Mouse (Mus musculus): Measurements from ENCODE around the gene Gm28778. TPM values are rescaled to one million over a fixed set of nuclear protein-coding genes. Genes with fewer than 3 reads are reported as not detected.
A peak's percentile ranks its signal among the peaks of the same experiment; 100 is the strongest.
"Not testable (repeated sequence)": the region's sequence is repeated elsewhere in the genome, so short reads cannot be mapped to it uniquely, and the experiment has no call there.

The Gm28778 gene
- polyA plus RNA-seq (2014; fragmentation: Nextera tagmentation; extraction: Ambion mirVana): not detected in 2 replicates

DNA sequence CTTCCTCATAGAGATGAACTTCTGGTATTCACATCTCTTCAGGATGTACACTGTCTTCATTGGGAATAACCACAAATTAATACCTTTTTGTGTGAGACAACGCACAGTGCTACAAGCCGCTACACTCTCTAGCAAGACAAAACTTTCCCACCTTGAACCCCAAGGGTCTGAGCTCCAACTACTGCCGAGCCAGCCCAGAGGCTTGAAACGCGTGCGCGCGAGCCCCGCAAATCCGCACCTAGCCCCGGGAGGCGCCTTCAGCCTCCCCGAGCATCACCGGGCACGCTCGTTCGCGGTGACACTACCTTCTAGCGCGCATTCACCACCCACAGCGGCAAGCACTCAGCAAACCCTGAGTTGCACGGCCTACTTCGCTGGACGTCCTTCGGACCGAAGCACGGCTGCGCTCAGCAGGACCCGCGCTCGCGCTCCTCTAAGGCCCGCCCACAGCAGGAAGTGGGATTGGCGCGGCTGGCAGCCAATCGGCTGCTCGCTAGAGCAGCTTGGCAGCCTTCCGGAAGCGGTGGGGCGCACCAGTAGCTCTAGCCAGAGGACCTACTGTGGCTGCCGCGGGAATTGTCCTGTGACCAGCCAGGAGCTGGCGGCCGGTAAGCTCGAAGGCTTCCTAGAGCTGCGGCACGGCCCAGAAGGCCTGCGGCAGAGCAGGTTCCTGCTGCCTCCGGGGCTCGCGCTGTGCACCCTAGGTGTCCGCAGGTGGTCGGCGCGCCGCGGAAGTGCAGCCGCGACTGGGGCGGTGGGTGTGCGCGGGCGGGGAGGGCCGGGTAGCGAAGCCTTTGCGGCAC is at the start of gene Gm28778, which contains the start of the genes Pms1 and Ormdl1:
Gm28778 (plus strand) TSS at position 531 of the 803 bp plus-strand sequence.
Pms1 (minus strand) TSS at position 438 of the 803 bp plus-strand sequence.
Ormdl1 (plus strand) TSS at position 515 of the 803 bp plus-strand sequence.
- ATAC-seq (replicated peaks; ENCODE audit: insufficient number of reproducible peaks, low FRiP score, low TSS enrichment, low read depth): peak; percentile 99
- no peaks in the 10 kb centered on the region for H3K36me3 ChIP-seq (replicated peaks; ENCODE audit: control insufficient read depth, insufficient read depth, low read depth, low read length)

GRCm38 (mm10) chr1:53264958-53265612 is 31.8 kb upstream of the Gm28778 start:
- not testable (repeated sequence) for H3K4me3 ChIP-seq (ENCODE audit: low read depth, low read length); H3K4me2 ChIP-seq (ENCODE audit: low read depth, low read length); H3K4me1 ChIP-seq (ENCODE audit: control insufficient read depth, insufficient read depth, low read length); DNase-seq (ENCODE audit: low spot score); H3K27me3 ChIP-seq (ENCODE audit: control insufficient read depth, insufficient read depth, low read length); ATAC-seq (replicated peaks; ENCODE audit: insufficient number of reproducible peaks, low FRiP score, low TSS enrichment, low read depth); H3K27ac ChIP-seq (replicated peaks; ENCODE audit: low read depth, low read length); H3K36me3 ChIP-seq (replicated peaks; ENCODE audit: control insufficient read depth, insufficient read depth, low read depth, low read length); H3K9ac ChIP-seq (replicated peaks; ENCODE audit: low read length); H3K9me3 ChIP-seq (replicated peaks; ENCODE audit: control insufficient read depth, low read length)

More for the DNA sequence above, at the start of gene Gm28778, which contains the start of the genes Pms1 and Ormdl1:
- Histone ChIP-seq H3K4me1 (ENCODE audit: control insufficient read depth, insufficient read depth, low read length) (no peaks in the 10 kb centered on the region), H3K9me3 (replicated peaks; ENCODE audit: control insufficient read depth, low read length) (no peaks in the 10 kb centered on the region), H3K27me3 (ENCODE audit: control insufficient read depth, insufficient read depth, low read length) (no peaks in the 10 kb centered on the region), H3K4me3 (ENCODE audit: low read depth, low read length) (peak within 1 kb of the TSS; percentile 66), H3K9ac (replicated peaks; ENCODE audit: low read length) (peak within 1 kb of the TSS; percentile 77), H3K27ac (replicated peaks; ENCODE audit: low read depth, low read length) (peak within 1 kb of the TSS; percentile 66; the same call in 1 of the 2 replicates), H3K4me2 (ENCODE audit: low read depth, low read length) (peak within 1 kb of the TSS; percentile 50)
- WGBS: under 1% methylated on average over 66 of the region's 66 CpGs
- DNase-seq (ENCODE audit: low spot score): peak; percentile 95

- Histone ChIP-seq H3K4me1 (ENCODE audit: control insufficient read depth, insufficient read depth, low read length) (no peaks in the 10 kb centered on the region), H3K4me3 (ENCODE audit: low read depth, low read length) (no peak overlapping the region), H3K9ac (replicated peaks; ENCODE audit: low read length) (no peak overlapping the region), H3K27me3 (ENCODE audit: control insufficient read depth, insufficient read depth, low read length) (no peaks in the 10 kb centered on the region), H3K9me3 (replicated peaks; ENCODE audit: control insufficient read depth, low read length) (no peaks in the 10 kb centered on the region), H3K4me2 (ENCODE audit: low read depth, low read length) (no peak overlapping the region), H3K36me3 (replicated peaks; ENCODE audit: control insufficient read depth, insufficient read depth, low read depth, low read length) (no peaks in the 10 kb centered on the region), H3K27ac (replicated peaks; ENCODE audit: low read depth, low read length) (no peak overlapping the region)
- DNase-seq (ENCODE audit: low spot score) (no peak), ATAC-seq (replicated peaks; ENCODE audit: insufficient number of reproducible peaks, low FRiP score, low TSS enrichment, low read depth) (no peak)
- 89% methylated on average over 3 of the region's 3 CpGs for WGBS
Measured at GRCm38 (mm10) chr1:53269901-53270300, 27.0 kb upstream of the Gm28778 start.

GRCm38 (mm10) chr1:53272646-53273045 is 24.3 kb upstream of the Gm28778 start:
- no peak overlapping the region for H3K9ac ChIP-seq (replicated peaks; ENCODE audit: low read length)
- no peak overlapping the region for H3K27ac ChIP-seq (replicated peaks; ENCODE audit: low read depth, low read length)
- no peak for ATAC-seq (replicated peaks; ENCODE audit: insufficient number of reproducible peaks, low FRiP score, low TSS enrichment, low read depth)
- DNase-seq (ENCODE audit: low spot score): peak; percentile 12
- H3K27me3 ChIP-seq (ENCODE audit: control insufficient read depth, insufficient read depth, low read length): no peaks in the 10 kb centered on the region
- H3K4me1 ChIP-seq (ENCODE audit: control insufficient read depth, insufficient read depth, low read length): no peaks in the 10 kb centered on the region
- no peaks in the 10 kb centered on the region for H3K9me3 ChIP-seq (replicated peaks; ENCODE audit: control insufficient read depth, low read length)
- no peaks in the 10 kb centered on the region for H3K36me3 ChIP-seq (replicated peaks; ENCODE audit: control insufficient read depth, insufficient read depth, low read depth, low read length)
- no peak overlapping the region for H3K4me3 ChIP-seq (ENCODE audit: low read depth, low read length)
- H3K4me2 ChIP-seq (ENCODE audit: low read depth, low read length): no peak overlapping the region

- H3K9me3 ChIP-seq (replicated peaks; ENCODE audit: control insufficient read depth, low read length): no peaks in the 10 kb centered on the region
- no peak overlapping the region for H3K4me3 ChIP-seq (ENCODE audit: low read depth, low read length)
- no peak overlapping the region for H3K4me2 ChIP-seq (ENCODE audit: low read depth, low read length)
- H3K4me1 ChIP-seq (ENCODE audit: control insufficient read depth, insufficient read depth, low read length): no peaks in the 10 kb centered on the region
- DNase-seq (ENCODE audit: low spot score) (no peak), ATAC-seq (replicated peaks; ENCODE audit: insufficient number of reproducible peaks, low FRiP score, low TSS enrichment, low read depth) (no peak)
- no peaks in the 10 kb centered on the region for H3K27me3 ChIP-seq (ENCODE audit: control insufficient read depth, insufficient read depth, low read length)
- no peak overlapping the region for H3K27ac ChIP-seq (replicated peaks; ENCODE audit: low read depth, low read length)
- 85% methylated on average over 3 of the region's 3 CpGs for WGBS
- no peak overlapping the region for H3K9ac ChIP-seq (replicated peaks; ENCODE audit: low read length)
- H3K36me3 ChIP-seq (replicated peaks; ENCODE audit: control insufficient read depth, insufficient read depth, low read depth, low read length): no peaks in the 10 kb centered on the region
Measured at GRCm38 (mm10) chr1:53291197-53291596, 5.7 kb upstream of the Gm28778 start.

DNA sequence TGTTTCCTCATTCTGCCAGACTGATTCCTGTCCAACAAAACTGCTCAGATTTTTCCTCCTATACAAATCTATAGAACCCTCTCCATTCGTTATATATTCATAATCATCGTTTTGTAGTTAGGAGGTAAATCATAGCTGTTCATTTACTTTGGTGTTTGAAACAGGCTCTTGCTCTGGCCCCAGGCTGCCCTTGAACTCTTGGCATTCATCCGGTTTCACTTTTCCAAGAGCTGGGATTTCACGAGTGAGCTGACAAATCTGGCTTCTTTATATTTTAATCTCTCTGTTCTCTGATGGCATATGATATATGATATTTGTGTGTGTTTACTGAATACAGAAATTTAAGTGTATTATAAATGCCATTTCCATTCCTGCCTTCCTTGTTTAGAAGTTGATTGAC is 3.6 kb downstream of the Gm28778 start:
- H3K4me1 ChIP-seq (ENCODE audit: control insufficient read depth, insufficient read depth, low read length): no peaks in the 10 kb centered on the region

DNA sequence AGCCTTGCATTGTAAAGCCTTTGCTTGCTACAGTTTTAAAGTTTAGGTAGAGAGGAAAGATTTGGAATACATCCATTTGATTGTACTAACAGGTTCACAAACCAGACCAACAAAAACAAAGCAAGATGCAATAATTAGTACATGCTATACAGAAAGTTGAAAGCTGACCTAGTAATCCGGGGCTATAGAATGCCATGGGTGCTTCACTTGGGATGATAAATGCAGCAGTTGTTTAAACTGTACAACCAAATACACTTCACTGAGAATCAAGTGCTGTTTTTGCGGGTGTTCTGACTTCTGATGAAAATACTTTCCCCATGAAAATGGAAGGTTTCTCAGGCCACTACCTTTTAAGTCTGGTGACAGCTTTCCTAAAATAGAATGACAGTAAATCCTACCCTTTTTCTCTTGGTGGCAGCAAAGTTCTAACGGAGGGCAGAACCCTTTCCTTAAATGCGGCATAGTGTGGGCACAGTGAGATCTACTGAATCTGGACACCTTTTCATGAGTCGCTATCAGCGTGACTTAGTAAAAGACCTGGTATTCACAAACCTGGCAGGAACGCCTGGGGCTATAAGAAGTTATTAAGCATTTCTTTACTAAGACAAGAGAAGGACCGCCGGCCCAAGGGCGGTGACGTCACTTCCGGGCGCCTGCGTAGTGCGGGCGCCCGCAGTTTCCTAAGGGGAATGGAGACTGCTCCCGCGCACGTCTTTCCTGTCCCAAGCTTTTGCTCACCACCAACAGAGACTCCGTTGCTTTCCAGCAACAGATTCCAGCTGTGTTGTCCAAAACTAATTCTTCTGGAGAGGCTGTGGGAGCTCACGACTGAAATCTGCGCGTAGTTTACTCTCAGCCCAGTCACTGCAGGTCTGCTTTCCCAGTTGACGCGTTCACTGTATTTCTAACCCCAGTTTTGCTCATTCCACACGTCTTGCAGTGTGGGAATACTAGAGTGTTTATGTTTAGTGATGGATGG is 16.4 kb downstream of the Gm28778 start, which contains the start of gene Osgepl1:
Osgepl1 (plus strand) TSS at position 636 of the 979 bp plus-strand sequence.
- Histone ChIP-seq H3K9me3 (replicated peaks; ENCODE audit: control insufficient read depth, low read length) (no peaks in the 10 kb centered on the region), H3K27ac (replicated peaks; ENCODE audit: low read depth, low read length) (peak within 1 kb of the TSS; percentile 52), H3K36me3 (replicated peaks; ENCODE audit: control insufficient read depth, insufficient read depth, low read depth, low read length) (no peaks in the 10 kb centered on the region), H3K4me2 (ENCODE audit: low read depth, low read length) (peak within 1 kb of the TSS; percentile 58), H3K9ac (replicated peaks; ENCODE audit: low read length) (peak within 1 kb of the TSS; percentile 77), H3K4me1 (ENCODE audit: control insufficient read depth, insufficient read depth, low read length) (no peaks in the 10 kb centered on the region), H3K27me3 (ENCODE audit: control insufficient read depth, insufficient read depth, low read length) (no peaks in the 10 kb centered on the region), H3K4me3 (ENCODE audit: low read depth, low read length) (peak within 1 kb of the TSS; percentile 58)
- ATAC-seq (replicated peaks; ENCODE audit: insufficient number of reproducible peaks, low FRiP score, low TSS enrichment, low read depth): peak; percentile 93
- 3% methylated on average over 27 of the region's 27 CpGs for WGBS
- peak; percentile 93 for DNase-seq (ENCODE audit: low spot score)

More for the DNA sequence above, 3.6 kb downstream of the Gm28778 start:
- H3K36me3 ChIP-seq (replicated peaks; ENCODE audit: control insufficient read depth, insufficient read depth, low read depth, low read length): no peaks in the 10 kb centered on the region
- ATAC-seq (replicated peaks; ENCODE audit: insufficient number of reproducible peaks, low FRiP score, low TSS enrichment, low read depth) (no peak), DNase-seq (ENCODE audit: low spot score) (no peak)
- H3K4me2 ChIP-seq (ENCODE audit: low read depth, low read length): no peak overlapping the region
- H3K27me3 ChIP-seq (ENCODE audit: control insufficient read depth, insufficient read depth, low read length): no peaks in the 10 kb centered on the region
- H3K27ac ChIP-seq (replicated peaks; ENCODE audit: low read depth, low read length): no peak overlapping the region
- 84% methylated on average over 4 of the region's 4 CpGs for WGBS
- no peak overlapping the region for H3K4me3 ChIP-seq (ENCODE audit: low read depth, low read length)
- H3K9ac ChIP-seq (replicated peaks; ENCODE audit: low read length): no peak overlapping the region
- H3K9me3 ChIP-seq (replicated peaks; ENCODE audit: control insufficient read depth, low read length): no peaks in the 10 kb centered on the region
